Mouse (Mus musculus) kidney, embryonic 15.5 days (tissue): ENCODE measurements around the gene Clic3. TPM values are rescaled to one million over a fixed set of nuclear protein-coding genes. Genes with fewer than 3 reads are reported as not detected.
"Not testable (repeated sequence)": the region's sequence is repeated elsewhere in the genome, so short reads cannot be mapped to it uniquely, and the experiment has no call there.

ENCODE experiments used
- ATAC-seq: fragments of 200-750 bp; cut with Nextera tagmentation; replicated peaks from 2 replicates; pipeline ENCODE4 v1.8.0; 2017; ENCODE audit warnings: moderate TSS enrichment; ENCODE audit not compliant: low FRiP score
- H3K27ac ChIP-seq: fragments of 300-500 bp; sonication (generic); 2 replicates; pipeline ENCODE4 v1.5.1; 2015; ENCODE audit warnings: mild to moderate bottlenecking, inconsistent platforms
- H3K27me3 ChIP-seq: fragments of 300-500 bp; sonication (generic); 2 replicates; pipeline ENCODE4 v1.6.1; 2015; ENCODE audit warnings: inconsistent platforms
- H3K36me3 ChIP-seq: fragments of 300-500 bp; sonication (generic); 2 replicates; pipeline ENCODE4 v1.6.1; 2015; ENCODE audit warnings: inconsistent platforms
- H3K4me1 ChIP-seq: fragments of 300-500 bp; sonication (generic); 2 replicates; pipeline ENCODE4 v1.6.1; 2015; ENCODE audit warnings: inconsistent platforms
- H3K4me2 ChIP-seq: fragments of 300-500 bp; sonication (generic); 2 replicates; pipeline ENCODE4 v1.6.1; 2015; ENCODE audit warnings: moderate library complexity, mild to moderate bottlenecking, inconsistent platforms
- H3K4me3 ChIP-seq: fragments of 300-500 bp; sonication (generic); replicated peaks from 2 replicates; pipeline ENCODE4 v1.5.1; 2015; ENCODE audit warnings: mild to moderate bottlenecking, inconsistent platforms
- H3K9ac ChIP-seq: fragments of 300-500 bp; sonication (generic); 2 replicates; pipeline ENCODE4 v1.6.1; 2015; ENCODE audit warnings: mild to moderate bottlenecking, inconsistent platforms
- H3K9me3 ChIP-seq: fragments of 300-500 bp; sonication (generic); replicated peaks from 2 replicates; pipeline ENCODE4 v1.6.1; 2016; ENCODE audit warnings: inconsistent platforms
- WGBS: fragments of 180-500 bp; shearing (Covaris S2); methylation state at CpG from one replicate; pipeline ENCODE4 v1.1.7; 2015; ENCODE audit warnings: mixed read lengths; 5-methylcytosine and 5-hydroxymethylcytosine counted together
- polyA plus RNA-seq: library from polyadenylated mRNA; unstranded; fragments of >200 nt; fragmentation: Nextera tagmentation; extraction: Ambion mirVana; gene quantifications from 2 replicates; pipeline ENCODE4 v1.2.1, GENCODE M21; 2015

Clic3 gene
- 3.6 and 3.9 TPM in 2 replicates for polyA plus RNA-seq

GRCm38 (mm10) chr2:25456205-25456953, at the start of gene Clic3:
Gene Clic3 (plus strand): TSS chr2:25456838.
- H3K4me2 ChIP-seq = no peak within 1 kb of the TSS
- no peak within 1 kb of the TSS for H3K9ac ChIP-seq
- no peaks in the 10 kb centered on the region for H3K27me3 ChIP-seq
- no peak for ATAC-seq
- H3K4me3 ChIP-seq = no peak within 1 kb of the TSS
- no peaks in the 10 kb centered on the region for H3K9me3 ChIP-seq
- H3K36me3 ChIP-seq = peaks cover 8% of the 10 kb centered on the region; the same call in 1 of the 2 replicates
- 59% methylated on average over 14 of the region's 14 CpGs for WGBS
- no peak within 1 kb of the TSS for H3K27ac ChIP-seq
- H3K4me1 ChIP-seq = peaks cover 26% of the 10 kb centered on the region

GRCm38 (mm10) chr2:25408908-25409307, 47.7 kb upstream of the Clic3 start:
- no peak for ATAC-seq
- Histone ChIP-seq H3K27ac (no peak overlapping the region), H3K4me1 (no peaks in the 10 kb centered on the region), H3K36me3 (peaks cover 6% of the 10 kb centered on the region; the same call in 1 of the 2 replicates), H3K4me3 (no peak overlapping the region), H3K9ac (no peak overlapping the region), H3K9me3 (no peaks in the 10 kb centered on the region), H3K27me3 (peaks cover 8% of the 10 kb centered on the region), H3K4me2 (no peak overlapping the region)
- 92% methylated on average over 10 of the region's 10 CpGs for WGBS

GRCm38 (mm10) chr2:25413436-25413835, 43.2 kb upstream of the Clic3 start:
- H3K9me3 ChIP-seq, H3K9ac ChIP-seq, H3K27ac ChIP-seq, H3K27me3 ChIP-seq, ATAC-seq, H3K4me1 ChIP-seq, H3K4me2 ChIP-seq, H3K4me3 ChIP-seq, H3K36me3 ChIP-seq: not testable (repeated sequence)

GRCm38 (mm10) chr2:25417426-25417825, 39.2 kb upstream of the Clic3 start:
- ATAC-seq = no peak
- Histone ChIP-seq H3K36me3 (no peaks in the 10 kb centered on the region), H3K27ac (no peak overlapping the region), H3K9ac (no peak overlapping the region), H3K4me1 (peaks cover 4% of the 10 kb centered on the region), H3K27me3 (no peaks in the 10 kb centered on the region), H3K4me3 (no peak overlapping the region), H3K9me3 (no peaks in the 10 kb centered on the region), H3K4me2 (no peak overlapping the region)
- 32% methylated on average over 3 of the region's 3 CpGs for WGBS

- Histone ChIP-seq H3K9me3 (no peaks in the 10 kb centered on the region), H3K27ac (no peak overlapping the region), H3K4me2 (no peak overlapping the region), H3K9ac (no peak overlapping the region), H3K4me3 (no peak overlapping the region), H3K36me3 (no peaks in the 10 kb centered on the region), H3K27me3 (peaks cover 25% of the 10 kb centered on the region), H3K4me1 (peaks cover 12% of the 10 kb centered on the region)
- WGBS = 24% methylated on average over 3 of the region's 3 CpGs
- peak; percentile 40; the same call in 1 of the 2 replicates for ATAC-seq
Observed at GRCm38 (mm10) chr2:25421896-25422295, 34.7 kb upstream of the Clic3 start.

- Histone ChIP-seq H3K9ac (0 out of 2 replicates have a peak within 1 kb of the TSS, but pooled peaks have one; percentile 10), H3K9me3 (no peaks in the 10 kb centered on the region), H3K4me3 (no peak within 1 kb of the TSS), H3K4me1 (peaks cover 8% of the 10 kb centered on the region; the same call in 1 of the 2 replicates), H3K27me3 (peaks cover 25% of the 10 kb centered on the region), H3K36me3 (no peaks in the 10 kb centered on the region), H3K4me2 (no peak within 1 kb of the TSS), H3K27ac (no peak within 1 kb of the TSS)
- WGBS = 56% methylated on average over 17 of the region's 17 CpGs
- no peak; the same call in 1 of the 2 replicates for ATAC-seq
Observed at GRCm38 (mm10) chr2:25422587-25423410, 33.8 kb upstream of the Clic3 start, which contains the start of gene Fut7. Gene Fut7 (plus strand): TSS chr2:25423267.

GRCm38 (mm10) chr2:25423626-25424025, 33.0 kb upstream of the Clic3 start:
- no peak for ATAC-seq
- Histone ChIP-seq H3K4me1 (peaks cover 8% of the 10 kb centered on the region; the same call in 1 of the 2 replicates), H3K9ac (no peak overlapping the region), H3K4me2 (no peak overlapping the region), H3K27ac (no peak overlapping the region), H3K4me3 (no peak overlapping the region), H3K9me3 (no peaks in the 10 kb centered on the region), H3K36me3 (no peaks in the 10 kb centered on the region), H3K27me3 (peaks cover 25% of the 10 kb centered on the region)
- 69% methylated on average over 1 of the region's 1 CpGs for WGBS

GRCm38 (mm10) chr2:25425481-25425880, 31.2 kb upstream of the Clic3 start:
- ATAC-seq = no peak
- Histone ChIP-seq H3K9ac (no peak overlapping the region), H3K27ac (no peak overlapping the region), H3K4me1 (peaks cover 24% of the 10 kb centered on the region), H3K27me3 (peaks cover 33% of the 10 kb centered on the region), H3K4me2 (no peak overlapping the region), H3K4me3 (no peak overlapping the region), H3K36me3 (no peaks in the 10 kb centered on the region), H3K9me3 (no peaks in the 10 kb centered on the region)
- WGBS = 60% methylated on average over 27 of the region's 27 CpGs

GRCm38 (mm10) chr2:25426721-25427191, 29.9 kb upstream of the Clic3 start:
- Histone ChIP-seq H3K9me3 (no peaks in the 10 kb centered on the region), H3K4me2 (no peak overlapping the region), H3K27me3 (peaks cover 33% of the 10 kb centered on the region), H3K4me1 (peaks cover 37% of the 10 kb centered on the region), H3K9ac (no peak overlapping the region), H3K4me3 (no peak overlapping the region), H3K27ac (no peak overlapping the region), H3K36me3 (no peaks in the 10 kb centered on the region)
- no peak for ATAC-seq
- 32% methylated on average over 5 of the region's 5 CpGs for WGBS

- WGBS = 94% methylated on average over 5 of the region's 5 CpGs
- no peak overlapping the region for H3K9ac ChIP-seq
- no peaks in the 10 kb centered on the region for H3K9me3 ChIP-seq
- H3K27me3 ChIP-seq = peaks cover 33% of the 10 kb centered on the region
- H3K4me3 ChIP-seq = no peak overlapping the region
- no peak overlapping the region for H3K27ac ChIP-seq
- peaks cover 39% of the 10 kb centered on the region for H3K4me1 ChIP-seq
- no peak for ATAC-seq
- no peak overlapping the region for H3K4me2 ChIP-seq
- H3K36me3 ChIP-seq = no peaks in the 10 kb centered on the region
Observed at GRCm38 (mm10) chr2:25427256-25427655, 29.4 kb upstream of the Clic3 start.

- H3K9ac ChIP-seq = peak within 1 kb of the TSS; percentile 74
- peak within 1 kb of the TSS; percentile 70 for H3K27ac ChIP-seq
- H3K4me3 ChIP-seq = peak within 1 kb of the TSS; percentile 75
- ATAC-seq = peak; percentile 75
- no peaks in the 10 kb centered on the region for H3K9me3 ChIP-seq
- WGBS = under 1% methylated on average over 88 of the region's 89 CpGs
- H3K36me3 ChIP-seq = peaks cover 6% of the 10 kb centered on the region; the same call in 1 of the 2 replicates
- H3K27me3 ChIP-seq = peaks cover 32% of the 10 kb centered on the region
- H3K4me1 ChIP-seq = peaks cover 31% of the 10 kb centered on the region
- peak within 1 kb of the TSS; percentile 93 for H3K4me2 ChIP-seq
Observed at GRCm38 (mm10) chr2:25428442-25429236, 28.0 kb upstream of the Clic3 start, which contains the start of gene Abca2. Gene Abca2 (plus strand): TSS chr2:25428703.
